Mouse (Mus musculus): ENCODE data around the gene Sympk.

Gene Sympk

GRCm38 (mm10) chr7:19024096-19024506, at the start of gene Sympk:
Gene Sympk (plus strand): TSS chr7:19024377.
- in situ Hi-C loops (cut with MboI; ENCODE audit: low sequenced_read_pairs), result no loop called here

GRCm38 (mm10) chr7:18978381-18978780, 45.8 kb upstream of the Sympk start:
- in situ Hi-C loops (cut with MboI; ENCODE audit: low sequenced_read_pairs), result no loop called here

- in situ Hi-C loops (cut with MboI; ENCODE audit: low sequenced_read_pairs), result no loop called here
Observed at GRCm38 (mm10) chr7:18986503-18986902, 37.7 kb upstream of the Sympk start.

GRCm38 (mm10) chr7:18987100-18987499, 37.1 kb upstream of the Sympk start, which contains the start of gene Nanos2:
Gene Nanos2 (plus strand): TSS chr7:18987400.
- in situ Hi-C loops (cut with MboI; ENCODE audit: low sequenced_read_pairs), result no loop called here

- in situ Hi-C loops (cut with MboI; ENCODE audit: low sequenced_read_pairs), result no loop called here
Observed at GRCm38 (mm10) chr7:18987747-18988146, 36.4 kb upstream of the Sympk start.

- in situ Hi-C loops (cut with MboI; ENCODE audit: low sequenced_read_pairs), result no loop called here
Observed at GRCm38 (mm10) chr7:18988780-18989179, 35.4 kb upstream of the Sympk start.

GRCm38 (mm10) chr7:18989995-18990394, 34.2 kb upstream of the Sympk start:
- in situ Hi-C loops (cut with MboI; ENCODE audit: low sequenced_read_pairs), result loop anchor here (10.0 kb wide), 1 partner anchor 95 kb away; no protein-coding TSS in a partner anchor

- in situ Hi-C loops (cut with MboI; ENCODE audit: low sequenced_read_pairs), result loop anchor here (10.0 kb wide), 1 partner anchor 96 kb away; no protein-coding TSS in a partner anchor
Observed at GRCm38 (mm10) chr7:18990601-18991295, 33.4 kb upstream of the Sympk start, which contains the start of gene Mypop. Gene Mypop (plus strand): TSS chr7:18991245.

- in situ Hi-C loops (cut with MboI; ENCODE audit: low sequenced_read_pairs), result loop anchor here (10.0 kb wide), 1 partner anchor 97 kb away; no protein-coding TSS in a partner anchor
Observed at GRCm38 (mm10) chr7:18991660-18992293, 32.4 kb upstream of the Sympk start.

- in situ Hi-C loops (cut with MboI; ENCODE audit: low sequenced_read_pairs), result loop anchor here (10.0 kb wide), 1 partner anchor 97 kb away; no protein-coding TSS in a partner anchor
Observed at GRCm38 (mm10) chr7:18992294-18992675, 31.9 kb upstream of the Sympk start.

- in situ Hi-C loops (cut with MboI; ENCODE audit: low sequenced_read_pairs), result loop anchor here (10.0 kb wide), 1 partner anchor 98 kb away; no protein-coding TSS in a partner anchor
Observed at GRCm38 (mm10) chr7:18993036-18993435, 31.1 kb upstream of the Sympk start.

- in situ Hi-C loops (cut with MboI; ENCODE audit: low sequenced_read_pairs), result loop anchor here (10.0 kb wide), 1 partner anchor 104 kb away; no protein-coding TSS in a partner anchor
Observed at GRCm38 (mm10) chr7:18998835-18999234, 25.3 kb upstream of the Sympk start.

GRCm38 (mm10) chr7:19000421-19000820, 23.8 kb upstream of the Sympk start:
- in situ Hi-C loops (cut with MboI; ENCODE audit: low sequenced_read_pairs), result no loop called here

- in situ Hi-C loops (cut with MboI; ENCODE audit: low sequenced_read_pairs), result no loop called here
Observed at GRCm38 (mm10) chr7:19001066-19001806, 22.9 kb upstream of the Sympk start.

- in situ Hi-C loops (cut with MboI; ENCODE audit: low sequenced_read_pairs), result no loop called here
Observed at GRCm38 (mm10) chr7:19001807-19002085, 22.4 kb upstream of the Sympk start.

- in situ Hi-C loops (cut with MboI; ENCODE audit: low sequenced_read_pairs), result no loop called here
Observed at GRCm38 (mm10) chr7:19002115-19002514, 22.1 kb upstream of the Sympk start.

GRCm38 (mm10) chr7:19002848-19003498, 21.2 kb upstream of the Sympk start:
- in situ Hi-C loops (cut with MboI; ENCODE audit: low sequenced_read_pairs), result no loop called here

GRCm38 (mm10) chr7:19003902-19004630, 20.1 kb upstream of the Sympk start, which contains the start of gene Irf2bp1:
Gene Irf2bp1 (plus strand): TSS chr7:19004044.
- in situ Hi-C loops (cut with MboI; ENCODE audit: low sequenced_read_pairs), result no loop called here

- in situ Hi-C loops (cut with MboI; ENCODE audit: low sequenced_read_pairs), result no loop called here
Observed at GRCm38 (mm10) chr7:19004631-19005079, 19.5 kb upstream of the Sympk start.
